Mouse (Mus musculus): ENCODE data around the gene Olfr638. TPM values are rescaled to one million over a fixed set of nuclear protein-coding genes. Genes with fewer than 3 reads are reported as not detected.

Gene Olfr638
- not detected in 2 replicates for polyA plus RNA-seq (2012; rRNA removed; ENCODE audit: low replicate concordance)

DNA sequence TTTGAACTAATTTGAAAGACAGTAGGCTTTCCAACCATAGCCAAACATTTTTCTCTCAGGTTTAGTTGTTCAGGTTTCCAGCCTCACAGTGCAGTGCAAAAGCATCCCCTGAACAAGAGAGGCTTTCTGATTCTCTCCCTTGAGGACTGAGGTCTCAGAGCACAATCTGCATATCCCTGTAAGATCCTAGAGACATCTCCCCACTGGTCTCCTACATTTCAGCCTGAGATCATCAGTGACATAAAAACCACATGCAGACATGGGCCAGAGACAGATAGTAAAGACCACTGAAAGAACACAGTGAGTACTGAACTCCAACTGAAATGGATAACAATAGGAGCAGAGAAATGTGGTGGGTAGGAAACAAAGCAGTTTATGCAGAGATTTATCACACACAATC lies at the start of gene Olfr638:
Gene Olfr638 (plus strand): TSS at position 301 of the 400 bp plus-strand sequence.

DNA sequence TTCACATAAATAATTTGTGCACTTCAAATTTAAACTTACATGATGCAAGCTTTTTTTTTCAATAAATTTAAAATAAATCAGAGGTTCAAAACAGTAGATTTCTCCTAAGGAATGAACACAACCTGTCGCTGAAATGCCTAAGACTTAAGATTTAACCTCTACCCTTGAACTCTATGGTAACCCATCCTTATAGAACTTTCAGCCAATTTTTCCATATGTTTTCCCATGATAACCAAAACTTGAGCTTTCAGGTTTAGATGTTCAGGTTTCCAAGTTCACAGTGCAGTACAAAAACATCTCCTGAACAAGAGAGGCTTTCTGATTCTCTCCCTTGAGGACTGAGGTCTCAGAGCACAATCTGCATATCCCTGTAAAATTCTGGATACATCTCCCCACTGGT lies 27.7 kb upstream of the Olfr638 start, which contains the start of gene Olfr635:
Gene Olfr635 (plus strand): TSS at position 301 of the 400 bp plus-strand sequence.

DNA sequence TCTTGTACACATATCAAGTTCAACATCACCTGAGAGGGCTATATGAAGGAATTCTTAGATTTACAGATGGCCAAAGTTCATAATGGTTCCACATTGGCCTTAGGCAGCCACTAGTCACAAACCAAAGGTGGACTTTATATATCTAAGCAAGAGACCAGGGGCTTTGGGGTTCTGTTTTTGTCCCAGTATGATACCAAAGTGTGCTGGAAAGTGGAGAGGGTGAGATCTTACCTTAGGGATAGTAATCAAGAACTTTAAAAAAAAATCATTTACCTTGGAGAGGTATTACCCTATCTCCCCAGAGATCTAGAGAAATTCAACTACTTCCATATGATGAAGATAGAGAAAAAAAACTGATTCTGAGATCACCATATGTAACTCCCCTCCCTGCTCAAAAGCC lies 18.7 kb downstream of the Olfr638 start, which contains the start of gene Olfr639:
Gene Olfr639 (minus strand): TSS at position 101 of the 400 bp plus-strand sequence.

GRCm38 (mm10) chr7:104025473-104025872 lies 26.9 kb downstream of the Olfr638 start, which contains the start of gene Olfr640:
Gene Olfr640, minus strand, starts transcription at chr7:104025573.

GRCm38 (mm10) chr7:104035145-104035544 lies 36.6 kb downstream of the Olfr638 start, which contains the start of gene Olfr641:
Gene Olfr641, plus strand, starts transcription at chr7:104035445.

GRCm38 (mm10) chr7:104052566-104052965 lies 54.0 kb downstream of the Olfr638 start, which contains the start of gene Olfr642:
Gene Olfr642, minus strand, starts transcription at chr7:104052666.

Other genes starting within 250 kb of the Olfr638 start
- not detected in 2 replicates for gene Olfr630, start 241.4 kb upstream of the Olfr638 start, polyA plus RNA-seq (2012; rRNA removed; ENCODE audit: low replicate concordance)
- not detected in 2 replicates for gene Olfr69, start 227.2 kb upstream of the Olfr638 start, polyA plus RNA-seq (2012; rRNA removed; ENCODE audit: low replicate concordance)
- gene Olfr68, start 219.0 kb upstream of the Olfr638 start, polyA plus RNA-seq (2012; rRNA removed; ENCODE audit: low replicate concordance): not detected in 2 replicates
- gene Olfr67, start 206.9 kb upstream of the Olfr638 start, polyA plus RNA-seq (2012; rRNA removed; ENCODE audit: low replicate concordance): not detected in 2 replicates
- gene Hbb-bt, start 184.8 kb upstream of the Olfr638 start, polyA plus RNA-seq (2012; rRNA removed; ENCODE audit: low replicate concordance): 130 and 168 TPM in 2 replicates
- 1,520 and 2,066 TPM in 2 replicates for gene Hbb-bs, start 170.7 kb upstream of the Olfr638 start, polyA plus RNA-seq (2012; rRNA removed; ENCODE audit: low replicate concordance)
- gene Hbb-bh2, start 158.2 kb upstream of the Olfr638 start, polyA plus RNA-seq (2012; rRNA removed; ENCODE audit: low replicate concordance): not detected in 2 replicates
- gene Hbb-bh1, start 155.6 kb upstream of the Olfr638 start, polyA plus RNA-seq (2012; rRNA removed; ENCODE audit: low replicate concordance): not detected in 2 replicates
- gene Hbb-y, start 145.5 kb upstream of the Olfr638 start, polyA plus RNA-seq (2012; rRNA removed; ENCODE audit: low replicate concordance): not detected in 2 replicates
- gene Olfr66, start 112.5 kb upstream of the Olfr638 start, polyA plus RNA-seq (2012; rRNA removed; ENCODE audit: low replicate concordance): not detected in 2 replicates
- not detected in 2 replicates for gene Olfr64, start 104.3 kb upstream of the Olfr638 start, polyA plus RNA-seq (2012; rRNA removed; ENCODE audit: low replicate concordance)
- gene Olfr65, start 95.3 kb upstream of the Olfr638 start, polyA plus RNA-seq (2012; rRNA removed; ENCODE audit: low replicate concordance): not detected in 2 replicates
- gene Olfr631, start 69.9 kb upstream of the Olfr638 start, polyA plus RNA-seq (2012; rRNA removed; ENCODE audit: low replicate concordance): not detected in 2 replicates
- gene Olfr632, start 64.4 kb upstream of the Olfr638 start, polyA plus RNA-seq (2012; rRNA removed; ENCODE audit: low replicate concordance): not detected in 2 replicates
- gene Olfr633, start 54.3 kb upstream of the Olfr638 start, polyA plus RNA-seq (2012; rRNA removed; ENCODE audit: low replicate concordance): not detected in 2 replicates
- gene Olfr635, start 27.6 kb upstream of the Olfr638 start, polyA plus RNA-seq (2012; rRNA removed; ENCODE audit: low replicate concordance): not detected in 2 replicates
- not detected in 2 replicates for gene Olfr639, start 18.6 kb downstream of the Olfr638 start, polyA plus RNA-seq (2012; rRNA removed; ENCODE audit: low replicate concordance)
- not detected in 2 replicates for gene Olfr640, start 26.8 kb downstream of the Olfr638 start, polyA plus RNA-seq (2012; rRNA removed; ENCODE audit: low replicate concordance)
- not detected in 2 replicates for gene Olfr641, start 36.7 kb downstream of the Olfr638 start, polyA plus RNA-seq (2012; rRNA removed; ENCODE audit: low replicate concordance)
- not detected in 2 replicates for gene Olfr642, start 53.9 kb downstream of the Olfr638 start, polyA plus RNA-seq (2012; rRNA removed; ENCODE audit: low replicate concordance)
- gene 4930516K23Rik, start 62.7 kb downstream of the Olfr638 start, polyA plus RNA-seq (2012; rRNA removed; ENCODE audit: low replicate concordance): not detected in 2 replicates
- not detected in 2 replicates for gene Olfr644, start 73.1 kb downstream of the Olfr638 start, polyA plus RNA-seq (2012; rRNA removed; ENCODE audit: low replicate concordance)
- not detected in 2 replicates for gene Olfr645, start 86.7 kb downstream of the Olfr638 start, polyA plus RNA-seq (2012; rRNA removed; ENCODE audit: low replicate concordance)
- not detected in 2 replicates for gene Olfr646, start 106.1 kb downstream of the Olfr638 start, polyA plus RNA-seq (2012; rRNA removed; ENCODE audit: low replicate concordance)
- gene Ubqln5, start 131.1 kb downstream of the Olfr638 start, polyA plus RNA-seq (2012; rRNA removed; ENCODE audit: low replicate concordance): not detected in 2 replicates
- not detected in 2 replicates for gene Olfr643, start 138.7 kb downstream of the Olfr638 start, polyA plus RNA-seq (2012; rRNA removed; ENCODE audit: low replicate concordance)
- gene Ubqln3, start 144.5 kb downstream of the Olfr638 start, polyA plus RNA-seq (2012; rRNA removed; ENCODE audit: low replicate concordance): not detected in 2 replicates
- gene Ubqlnl, start 151.8 kb downstream of the Olfr638 start, polyA plus RNA-seq (2012; rRNA removed; ENCODE audit: low replicate concordance): not detected in 2 replicates
- not detected in 2 replicates for gene Olfm5, start 166.1 kb downstream of the Olfr638 start, polyA plus RNA-seq (2012; rRNA removed; ENCODE audit: low replicate concordance)
- gene Olfr648, start 184.6 kb downstream of the Olfr638 start, polyA plus RNA-seq (2012; rRNA removed; ENCODE audit: low replicate concordance): 0.08 TPM in 1 of 2 replicates, not detected in the other
- gene Olfr649, start 197.2 kb downstream of the Olfr638 start, polyA plus RNA-seq (2012; rRNA removed; ENCODE audit: low replicate concordance): not detected in 2 replicates
- 1.3 TPM in 2 replicates for gene Trim6, start 220.0 kb downstream of the Olfr638 start, polyA plus RNA-seq (2012; rRNA removed; ENCODE audit: low replicate concordance)
- 6.3 and 7.0 TPM in 2 replicates for gene Trim34a, start 245.7 kb downstream of the Olfr638 start, polyA plus RNA-seq (2012; rRNA removed; ENCODE audit: low replicate concordance)